Mouse (Mus musculus): ENCODE measurements at regions not wholly inside any gene's neighbourhood (a gene's known extent, or its start where the extent isn't known, plus 50 kb on each side); places are given as distances from the start of the nearest gene placed in this dataset.
"Not testable (repeated sequence)": the region's sequence is repeated elsewhere in the genome, so short reads cannot be mapped to it uniquely, and the experiment has no call there.

- Histone ChIP-seq H3K9ac (no peak overlapping the region), H3K27ac (no peak overlapping the region), H3K4me2 (replicated peaks) (no peak overlapping the region), H3K27me3 (replicated peaks) (no peaks in the 10 kb centered on the region), H3K4me3 (no peak overlapping the region), H3K4me1 (no peaks in the 10 kb centered on the region), H3K9me3 (no peaks in the 10 kb centered on the region), H3K36me3 (no peaks in the 10 kb centered on the region)
- no peak for ATAC-seq (ENCODE audit: low FRiP score, low read depth)
Measured at GRCm38 (mm10) chr10:15321480-15321879, 603.5 kb upstream of the Gje1 start.

- H3K27ac ChIP-seq, result no peak overlapping the region
- H3K36me3 ChIP-seq, result no peaks in the 10 kb centered on the region
- H3K9ac ChIP-seq, result no peak overlapping the region
- H3K9me3 ChIP-seq, result no peaks in the 10 kb centered on the region
- ATAC-seq (ENCODE audit: low FRiP score, low read depth), result no peak
- no peak overlapping the region for H3K4me3 ChIP-seq
- no peaks in the 10 kb centered on the region for H3K4me1 ChIP-seq
- H3K27me3 ChIP-seq (replicated peaks), result no peaks in the 10 kb centered on the region
- 79% methylated on average over 2 of the region's 2 CpGs for WGBS
- no peak overlapping the region for H3K4me2 ChIP-seq (replicated peaks)
Measured at GRCm38 (mm10) chr10:15317017-15317607, 599.1 kb upstream of the Gje1 start.

- WGBS, result 91% methylated on average over 2 of the region's 2 CpGs
- Histone ChIP-seq H3K27ac (no peak overlapping the region), H3K27me3 (replicated peaks) (no peaks in the 10 kb centered on the region), H3K9ac (no peak overlapping the region), H3K9me3 (no peaks in the 10 kb centered on the region), H3K36me3 (no peaks in the 10 kb centered on the region), H3K4me2 (replicated peaks) (no peak overlapping the region), H3K4me3 (no peak overlapping the region), H3K4me1 (no peaks in the 10 kb centered on the region)
- ATAC-seq (ENCODE audit: low FRiP score, low read depth), result no peak
Measured at GRCm38 (mm10) chr10:15310650-15311049, 592.6 kb upstream of the Gje1 start.

DNA sequence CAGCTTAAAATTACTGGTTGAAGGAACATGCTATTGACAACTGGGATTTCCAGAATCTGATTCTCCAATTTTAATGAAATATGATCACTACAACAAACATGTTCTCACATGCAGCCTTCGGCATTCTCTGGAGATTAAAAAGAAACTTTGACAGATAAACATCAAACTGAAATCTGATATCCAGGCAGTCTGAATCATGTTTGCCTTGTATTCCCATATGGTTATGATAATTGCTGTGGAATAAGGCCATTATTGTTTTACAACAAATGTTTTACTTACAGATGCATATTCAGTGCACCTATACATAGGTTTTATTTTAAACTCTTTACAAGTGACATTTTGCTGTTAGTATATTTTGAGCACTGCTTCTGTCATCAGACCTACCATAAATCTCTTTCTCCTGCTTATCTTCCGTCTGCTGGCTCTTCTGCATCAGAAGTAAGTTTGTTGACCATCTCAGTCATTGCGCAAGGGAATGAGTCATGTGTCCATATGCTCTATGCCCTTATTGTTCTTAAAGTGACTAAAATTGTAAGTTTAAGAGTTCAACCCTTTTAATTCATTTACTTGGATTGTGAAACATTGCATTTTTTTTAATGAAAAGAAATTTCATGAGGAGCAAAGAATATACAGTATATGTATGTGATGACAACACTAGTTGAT, 587.9 kb upstream of the Gje1 start:
- WGBS, result 77% methylated on average over 3 of the region's 3 CpGs

DNA sequence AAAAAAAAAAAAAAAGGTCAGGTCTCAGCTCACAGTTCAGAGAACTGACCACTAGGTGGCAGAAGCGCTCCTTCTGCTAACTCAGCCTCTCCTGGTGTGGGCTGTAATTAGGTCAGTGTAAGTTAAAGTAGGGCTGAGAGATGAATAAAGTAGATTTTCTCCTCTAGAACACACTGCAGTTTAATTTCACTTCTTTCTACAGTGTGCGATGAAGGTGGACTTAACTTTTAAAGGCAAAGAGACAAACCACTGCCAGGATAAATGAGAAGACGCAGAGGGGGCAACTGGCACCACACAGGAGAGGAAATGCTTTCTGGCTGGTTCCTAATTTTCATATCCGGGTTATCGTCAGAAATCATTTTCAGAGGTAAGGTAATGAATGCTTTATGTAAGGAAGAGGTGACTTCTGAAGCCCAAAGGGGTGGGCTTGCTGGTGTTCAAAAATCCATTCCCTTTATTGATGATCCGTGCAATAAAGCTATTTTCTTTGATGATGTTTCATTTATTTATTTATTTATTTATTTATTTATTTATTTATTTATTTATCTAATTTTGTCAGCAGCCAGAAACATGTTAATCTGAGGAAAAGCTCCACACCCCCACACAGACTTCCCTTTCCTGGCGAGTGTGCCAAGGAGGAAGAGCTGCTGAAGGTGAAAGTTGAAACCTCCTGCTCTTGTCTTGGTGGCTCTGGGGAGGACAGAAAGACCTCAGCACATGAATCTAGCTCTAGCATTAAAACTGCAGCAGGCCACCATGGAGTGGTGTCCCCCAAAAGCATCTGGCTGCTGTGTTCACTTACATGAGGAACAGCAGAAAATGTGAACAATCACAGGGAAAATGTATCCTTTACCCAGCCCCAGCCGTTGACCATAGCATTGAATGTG, 582.4 kb upstream of the Gje1 start:
- peak; percentile 91 for ATAC-seq (ENCODE audit: low FRiP score, low read depth)
- WGBS, result 51% methylated on average over 8 of the region's 8 CpGs
- H3K4me3 ChIP-seq, result no peak overlapping the region
- H3K9ac ChIP-seq, result no peak overlapping the region
- H3K36me3 ChIP-seq, result no peaks in the 10 kb centered on the region
- no peaks in the 10 kb centered on the region for H3K9me3 ChIP-seq
- H3K4me2 ChIP-seq (replicated peaks), result no peak overlapping the region
- H3K27me3 ChIP-seq (replicated peaks), result no peaks in the 10 kb centered on the region
- no peak overlapping the region for H3K27ac ChIP-seq
- H3K4me1 ChIP-seq, result no peaks in the 10 kb centered on the region; the same call in 1 of the 2 replicates

More for the DNA sequence above, 587.9 kb upstream of the Gje1 start:
- Histone ChIP-seq H3K4me2 (replicated peaks) (no peak overlapping the region), H3K27ac (no peak overlapping the region), H3K27me3 (replicated peaks) (no peaks in the 10 kb centered on the region), H3K36me3 (no peaks in the 10 kb centered on the region), H3K4me3 (no peak overlapping the region), H3K9me3 (no peaks in the 10 kb centered on the region), H3K4me1 (no peaks in the 10 kb centered on the region), H3K9ac (no peak overlapping the region)
- no peak for ATAC-seq (ENCODE audit: low FRiP score, low read depth)

GRCm38 (mm10) chr10:15299331-15300198, 581.6 kb upstream of the Gje1 start:
- H3K4me1 ChIP-seq, result no peaks in the 10 kb centered on the region; the same call in 1 of the 2 replicates
- no peaks in the 10 kb centered on the region for H3K36me3 ChIP-seq
- H3K4me3 ChIP-seq, result no peak overlapping the region
- no peaks in the 10 kb centered on the region for H3K9me3 ChIP-seq
- 0 out of 2 replicates have a peak, but pooled peaks have one; percentile 51 for ATAC-seq (ENCODE audit: low FRiP score, low read depth)
- H3K9ac ChIP-seq, result no peak overlapping the region
- H3K27ac ChIP-seq, result no peak overlapping the region
- no peaks in the 10 kb centered on the region for H3K27me3 ChIP-seq (replicated peaks)
- no peak overlapping the region for H3K4me2 ChIP-seq (replicated peaks)
- 44% methylated on average over 11 of the region's 11 CpGs for WGBS

GRCm38 (mm10) chr10:15297257-15297656, 579.2 kb upstream of the Gje1 start:
- H3K4me1 ChIP-seq, result no peaks in the 10 kb centered on the region; the same call in 1 of the 2 replicates
- H3K9me3 ChIP-seq, result no peaks in the 10 kb centered on the region
- no peak overlapping the region for H3K4me2 ChIP-seq (replicated peaks)
- no peak for ATAC-seq (ENCODE audit: low FRiP score, low read depth)
- no peaks in the 10 kb centered on the region for H3K36me3 ChIP-seq
- 95% methylated on average over 2 of the region's 2 CpGs for WGBS
- no peaks in the 10 kb centered on the region for H3K27me3 ChIP-seq (replicated peaks)
- H3K4me3 ChIP-seq, result no peak overlapping the region
- H3K9ac ChIP-seq, result no peak overlapping the region
- no peak overlapping the region for H3K27ac ChIP-seq

GRCm38 (mm10) chr10:15294125-15294524, 576.1 kb upstream of the Gje1 start:
- Histone ChIP-seq H3K36me3 (no peaks in the 10 kb centered on the region), H3K4me2 (replicated peaks) (no peak overlapping the region), H3K9me3 (no peaks in the 10 kb centered on the region), H3K4me3 (no peak overlapping the region), H3K27me3 (replicated peaks) (no peaks in the 10 kb centered on the region), H3K4me1 (no peaks in the 10 kb centered on the region), H3K9ac (no peak overlapping the region), H3K27ac (no peak overlapping the region)
- ATAC-seq (ENCODE audit: low FRiP score, low read depth), result no peak
- 77% methylated on average over 1 of the region's 1 CpGs for WGBS

GRCm38 (mm10) chr10:15263337-15263736, 545.3 kb upstream of the Gje1 start:
- H3K4me3 ChIP-seq; H3K9me3 ChIP-seq; H3K36me3 ChIP-seq; ATAC-seq (ENCODE audit: low FRiP score, low read depth); H3K4me2 ChIP-seq (replicated peaks); H3K4me1 ChIP-seq; H3K9ac ChIP-seq; H3K27me3 ChIP-seq (replicated peaks); H3K27ac ChIP-seq: not testable (repeated sequence)
- 69% methylated on average over 1 of the region's 1 CpGs for WGBS

- not testable (repeated sequence) for H3K36me3 ChIP-seq; H3K4me2 ChIP-seq (replicated peaks); H3K4me3 ChIP-seq; H3K27ac ChIP-seq; ATAC-seq (ENCODE audit: low FRiP score, low read depth); H3K9me3 ChIP-seq; H3K4me1 ChIP-seq; H3K27me3 ChIP-seq (replicated peaks); H3K9ac ChIP-seq
- WGBS, result 82% methylated on average over 7 of the region's 7 CpGs
Measured at GRCm38 (mm10) chr10:15262282-15262681, 544.3 kb upstream of the Gje1 start.

GRCm38 (mm10) chr10:15249402-15250086, 531.5 kb upstream of the Gje1 start:
- ATAC-seq (ENCODE audit: low FRiP score, low read depth), result no peak
- Histone ChIP-seq H3K27ac (no peak overlapping the region), H3K9ac (no peak overlapping the region), H3K4me1 (no peaks in the 10 kb centered on the region), H3K9me3 (no peaks in the 10 kb centered on the region), H3K4me3 (no peak overlapping the region), H3K27me3 (replicated peaks) (no peaks in the 10 kb centered on the region), H3K4me2 (replicated peaks) (no peak overlapping the region), H3K36me3 (no peaks in the 10 kb centered on the region)
- 88% methylated on average over 2 of the region's 2 CpGs for WGBS

Data from neural tube, embryonic 12.5 days (tissue).